Mouse (Mus musculus): ENCODE results near the gene Hrct1. TPM values are rescaled to one million over a fixed set of nuclear protein-coding genes. Genes with fewer than 3 reads are reported as not detected.

Gene Hrct1
- total RNA-seq (2021) (1 to 10 TPM; 4.0 to 4.7 TPM), polyA plus RNA-seq (2012; rRNA removed) (8.8 and 10.7 TPM in 2 replicates)
- long read RNA-seq, transcript Hrct1-201 (1 exons, 1,452 nt) = major isoform, 19 of 19 reads
- long read RNA-seq, partial matches to known transcripts = 0 of 19 reads
- long read RNA-seq, other reads (novel, unspliced or antisense) = 0 of 19 reads

DNA sequence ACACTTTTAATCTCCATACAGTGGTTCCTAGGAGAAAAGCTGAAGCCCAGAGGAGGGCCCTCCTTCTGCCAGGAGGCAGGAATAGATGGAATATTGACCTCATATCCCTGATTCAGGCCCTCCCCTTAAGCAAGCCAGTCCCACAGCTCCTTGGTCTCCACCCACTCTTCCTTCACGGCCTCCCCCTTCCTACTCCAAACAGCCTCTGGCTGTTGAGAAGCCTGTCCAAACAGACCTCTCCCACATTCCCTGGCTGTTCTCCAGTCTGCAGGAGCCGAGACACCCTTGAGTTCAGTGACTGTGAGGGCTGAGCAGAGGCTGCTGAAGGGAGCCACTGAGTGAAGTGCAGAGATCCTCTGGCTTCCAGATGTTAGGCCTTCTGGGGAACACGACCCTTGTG is at the start of gene Hrct1:
Gene Hrct1, plus strand, starts transcription at position 194 of the 400 bp plus-strand sequence.
- WGBS = 32% methylated on average over 3 of the region's 3 CpGs
- intact Hi-C loops (cut with DNase I) = no loop called here
- TF ChIP-seq POLR2A (IDR thresholded peaks at IDR 0.05; ENCODE audit: insufficient read depth, low read depth, low read length) = peak; percentile 99
- no peak for TF ChIP-seq CTCF (IDR thresholded peaks at IDR 0.05)
- peak; percentile 87 for TF ChIP-seq EP300 (IDR thresholded peaks at IDR 0.05; ENCODE audit: insufficient read depth, low read depth, low read length)

DNA sequence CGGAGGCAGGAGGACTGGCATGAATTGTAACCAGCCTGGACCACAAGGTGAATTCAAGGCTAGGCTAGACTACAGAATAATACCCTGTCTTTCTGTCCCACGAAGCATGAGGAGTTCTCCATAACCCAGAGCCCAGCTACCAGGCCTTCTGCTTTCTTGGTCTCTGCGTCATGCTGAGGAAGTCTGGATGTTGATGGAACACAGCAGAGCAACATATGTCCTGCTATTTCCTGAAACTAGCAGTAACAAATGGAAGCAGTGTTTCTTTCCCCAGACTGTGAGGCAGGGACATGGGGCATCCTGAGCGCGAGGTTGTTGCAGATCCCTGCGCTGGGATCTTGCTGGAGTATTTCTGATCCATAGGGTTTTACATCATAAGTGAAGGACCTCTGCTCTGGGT is 48.4 kb upstream of the Hrct1 start:
- WGBS = 87% methylated on average over 6 of the region's 6 CpGs
- intact Hi-C loops (cut with DNase I) = no loop called here
- no peak overlapping the region for H3K27ac ChIP-seq
- no peak for DNase-seq
- H3K36me3 ChIP-seq (ENCODE audit: control insufficient read depth, insufficient read depth, low read length) = no peaks in the 10 kb centered on the region
- no peak overlapping the region for H3K9ac ChIP-seq (ENCODE audit: low read depth, low read length)
- H3K4me3 ChIP-seq = no peak overlapping the region
- no peaks in the 10 kb centered on the region for H3K27me3 ChIP-seq (ENCODE audit: control insufficient read depth, insufficient read depth, low read length)
- TF ChIP-seq CTCF (IDR thresholded peaks at IDR 0.05) (no peak), EP300 (IDR thresholded peaks at IDR 0.05; ENCODE audit: insufficient read depth, low read depth, low read length) (no peak), POLR2A (IDR thresholded peaks at IDR 0.05; ENCODE audit: insufficient read depth, low read depth, low read length) (no peak)
- H3K79me2 ChIP-seq (replicated peaks; ENCODE audit: control insufficient read depth, insufficient read depth, low read length) = no peaks in the 10 kb centered on the region
- H3K4me1 ChIP-seq (ENCODE audit: control insufficient read depth, insufficient read depth, low read length) = no peaks in the 10 kb centered on the region

More for the DNA sequence above, at the start of gene Hrct1:
- Histone ChIP-seq H3K27me3 (ENCODE audit: control insufficient read depth, insufficient read depth, low read length) (no peaks in the 10 kb centered on the region), H3K36me3 (ENCODE audit: control insufficient read depth, insufficient read depth, low read length) (no peaks in the 10 kb centered on the region), H3K4me1 (ENCODE audit: control insufficient read depth, insufficient read depth, low read length) (peaks cover 27% of the 10 kb centered on the region), H3K4me3 (peak within 1 kb of the TSS; percentile 31), H3K27ac (peak within 1 kb of the TSS; percentile 96), H3K79me2 (replicated peaks; ENCODE audit: control insufficient read depth, insufficient read depth, low read length) (no peaks in the 10 kb centered on the region), H3K9ac (ENCODE audit: low read depth, low read length) (peak within 1 kb of the TSS; percentile 64)
- peak; percentile 87 to 91 for DNase-seq

DNA sequence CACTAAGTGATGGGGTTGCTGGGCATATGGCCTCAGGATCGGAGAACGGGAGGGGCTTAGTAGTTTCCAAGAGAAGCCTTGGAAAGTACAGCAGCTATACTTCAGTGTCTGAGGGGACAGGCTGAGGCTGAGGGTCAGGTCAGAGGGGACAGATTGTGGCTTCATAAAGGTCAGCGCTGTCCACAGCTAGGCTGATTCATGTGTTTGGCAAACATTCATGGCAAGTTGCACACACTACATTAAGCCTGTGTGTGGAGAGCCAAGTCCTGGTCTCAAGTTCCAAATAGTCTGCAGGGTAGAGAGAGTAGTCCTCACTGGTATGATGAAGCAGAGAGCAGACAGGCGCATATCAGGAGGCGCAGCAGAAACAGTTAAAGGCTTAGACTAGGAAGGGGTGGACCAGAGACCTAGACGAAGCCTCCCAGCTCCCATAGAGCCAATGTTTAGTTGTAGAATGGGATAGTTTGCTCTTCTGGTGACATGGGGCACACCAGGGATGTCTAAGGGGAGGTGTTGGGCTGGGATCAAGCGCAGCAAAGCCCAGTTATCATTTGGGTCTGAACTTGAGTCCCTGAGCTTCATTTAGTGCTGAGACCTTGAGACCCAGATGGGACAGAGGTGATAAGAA is 47.5 kb upstream of the Hrct1 start:
- Histone ChIP-seq H3K79me2 (replicated peaks; ENCODE audit: control insufficient read depth, insufficient read depth, low read length) (no peaks in the 10 kb centered on the region), H3K9ac (ENCODE audit: low read depth, low read length) (no peak overlapping the region), H3K4me1 (ENCODE audit: control insufficient read depth, insufficient read depth, low read length) (no peaks in the 10 kb centered on the region), H3K4me3 (no peak overlapping the region), H3K36me3 (ENCODE audit: control insufficient read depth, insufficient read depth, low read length) (no peaks in the 10 kb centered on the region), H3K27me3 (ENCODE audit: control insufficient read depth, insufficient read depth, low read length) (no peaks in the 10 kb centered on the region), H3K27ac (no peak overlapping the region)
- TF ChIP-seq CTCF (IDR thresholded peaks at IDR 0.05) (no peak), EP300 (IDR thresholded peaks at IDR 0.05; ENCODE audit: insufficient read depth, low read depth, low read length) (no peak)
- 87% methylated on average over 7 of the region's 7 CpGs for WGBS
- DNase-seq = peak in 1 of 2 experiments; percentile 29
- intact Hi-C loops (cut with DNase I) = no loop called here

DNA sequence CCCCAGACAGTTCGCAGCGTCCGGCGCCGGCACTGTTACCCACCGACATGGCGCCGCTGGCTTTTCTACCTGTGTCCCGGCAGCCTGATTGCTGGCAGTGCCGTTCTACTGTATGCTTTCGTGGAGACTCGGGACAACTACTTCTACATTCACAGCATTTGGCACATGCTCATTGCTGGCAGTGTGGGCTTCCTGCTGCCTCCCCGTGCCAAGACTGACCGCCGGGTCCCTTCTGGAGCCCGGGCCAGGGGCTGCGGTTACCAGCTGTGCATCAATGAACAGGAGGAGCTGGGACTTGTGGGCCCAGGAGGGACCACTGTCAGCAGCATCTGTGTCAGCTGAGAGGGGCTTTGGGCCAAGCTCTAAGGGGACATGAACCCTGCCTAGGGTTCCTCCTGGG is 37.0 kb upstream of the Hrct1 start:
- Histone ChIP-seq H3K4me3 (no peak overlapping the region), H3K27ac (no peak overlapping the region), H3K27me3 (ENCODE audit: control insufficient read depth, insufficient read depth, low read length) (no peaks in the 10 kb centered on the region), H3K36me3 (ENCODE audit: control insufficient read depth, insufficient read depth, low read length) (no peaks in the 10 kb centered on the region), H3K79me2 (replicated peaks; ENCODE audit: control insufficient read depth, insufficient read depth, low read length) (no peaks in the 10 kb centered on the region), H3K4me1 (ENCODE audit: control insufficient read depth, insufficient read depth, low read length) (peaks cover 2% of the 10 kb centered on the region), H3K9ac (ENCODE audit: low read depth, low read length) (no peak overlapping the region)
- TF ChIP-seq EP300 (IDR thresholded peaks at IDR 0.05; ENCODE audit: insufficient read depth, low read depth, low read length) (no peak), CTCF (IDR thresholded peaks at IDR 0.05) (no peak), POLR2A (IDR thresholded peaks at IDR 0.05; ENCODE audit: insufficient read depth, low read depth, low read length) (no peak)
- intact Hi-C loops (cut with DNase I) = no loop called here
- 91% methylated on average over 17 of the region's 17 CpGs for WGBS
- no peak for DNase-seq

DNA sequence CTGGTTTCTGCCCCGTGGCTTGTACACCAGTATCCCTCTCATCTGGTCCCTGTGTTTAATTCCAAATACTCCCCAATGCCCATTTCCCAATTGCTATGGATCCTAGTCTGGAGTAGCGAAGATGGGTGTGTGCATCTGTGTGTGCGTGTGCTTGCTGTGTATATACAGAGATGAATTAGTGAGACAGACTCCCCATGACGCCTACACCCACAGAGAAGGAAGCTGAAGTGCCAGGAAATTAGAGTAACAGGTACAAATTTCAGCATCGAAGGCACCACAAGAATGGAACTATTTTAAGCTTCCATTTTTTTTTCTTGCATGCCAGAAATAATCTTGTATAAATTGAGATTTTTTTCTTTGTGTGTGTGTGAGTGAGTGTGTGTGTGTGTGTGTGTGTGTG is 36.0 kb upstream of the Hrct1 start:
- Histone ChIP-seq H3K4me3 (no peak overlapping the region), H3K4me1 (ENCODE audit: control insufficient read depth, insufficient read depth, low read length) (peaks cover 6% of the 10 kb centered on the region), H3K36me3 (ENCODE audit: control insufficient read depth, insufficient read depth, low read length) (no peaks in the 10 kb centered on the region), H3K79me2 (replicated peaks; ENCODE audit: control insufficient read depth, insufficient read depth, low read length) (no peaks in the 10 kb centered on the region), H3K9ac (ENCODE audit: low read depth, low read length) (no peak overlapping the region), H3K27ac (no peak overlapping the region), H3K27me3 (ENCODE audit: control insufficient read depth, insufficient read depth, low read length) (no peaks in the 10 kb centered on the region)
- intact Hi-C loops (cut with DNase I) = no loop called here
- DNase-seq = no peak
- 66% methylated on average over 5 of the region's 5 CpGs for WGBS
- TF ChIP-seq CTCF (IDR thresholded peaks at IDR 0.05) (no peak), EP300 (IDR thresholded peaks at IDR 0.05; ENCODE audit: insufficient read depth, low read depth, low read length) (no peak), POLR2A (IDR thresholded peaks at IDR 0.05; ENCODE audit: insufficient read depth, low read depth, low read length) (no peak)

DNA sequence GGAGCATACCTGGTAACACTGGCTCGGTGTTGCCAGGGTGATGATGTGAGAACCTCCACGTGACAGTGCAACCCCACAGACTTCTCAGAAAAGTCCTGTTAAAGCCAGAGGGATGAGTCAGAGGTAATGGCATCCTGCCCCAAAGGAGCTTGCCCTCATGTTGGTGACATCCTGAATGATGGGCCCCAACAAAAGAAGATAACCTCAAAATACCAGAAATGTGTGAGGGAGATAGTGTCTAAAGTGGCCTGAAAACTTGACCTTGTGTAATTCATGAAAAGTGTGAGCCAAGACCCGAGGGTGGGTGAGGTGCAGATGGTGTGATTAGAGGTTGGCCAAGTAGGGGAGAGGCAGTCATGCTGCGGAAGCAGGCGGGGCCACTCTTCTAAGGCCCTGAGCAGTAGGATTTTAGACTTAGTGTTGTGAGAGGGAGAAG is 33.2 kb upstream of the Hrct1 start:
- Histone ChIP-seq H3K36me3 (ENCODE audit: control insufficient read depth, insufficient read depth, low read length) (no peaks in the 10 kb centered on the region), H3K4me3 (no peak overlapping the region), H3K79me2 (replicated peaks; ENCODE audit: control insufficient read depth, insufficient read depth, low read length) (no peaks in the 10 kb centered on the region), H3K27me3 (ENCODE audit: control insufficient read depth, insufficient read depth, low read length) (no peaks in the 10 kb centered on the region), H3K27ac (no peak overlapping the region), H3K9ac (ENCODE audit: low read depth, low read length) (no peak overlapping the region), H3K4me1 (ENCODE audit: control insufficient read depth, insufficient read depth, low read length) (peaks cover 6% of the 10 kb centered on the region)
- TF ChIP-seq CTCF (IDR thresholded peaks at IDR 0.05) = no peak
- no peak for TF ChIP-seq POLR2A (IDR thresholded peaks at IDR 0.05; ENCODE audit: insufficient read depth, low read depth, low read length)
- TF ChIP-seq EP300 (IDR thresholded peaks at IDR 0.05; ENCODE audit: insufficient read depth, low read depth, low read length) = no peak
- peak in 1 of 2 experiments; percentile 57 for DNase-seq
- intact Hi-C loops (cut with DNase I) = no loop called here
- 54% methylated on average over 5 of the region's 5 CpGs for WGBS

All from heart, adult 2 months (tissue).